Mouse (Mus musculus) layer of hippocampus, adult 9-11 months (tissue): ENCODE results near the gene Pde8a.

Experiments
- DNase-seq: peaks from one replicate; pipeline ENCODE4 v3.0.0; 2022

Gene Pde8a

GRCm38 (mm10) chr7:81211760-81212159, 1.6 kb upstream of the Pde8a start:
- no peak for DNase-seq

- DNase-seq = no peak
These were observed 1.1 kb upstream of the Pde8a start for GRCm38 (mm10) chr7:81212261-81212681.

DNA sequence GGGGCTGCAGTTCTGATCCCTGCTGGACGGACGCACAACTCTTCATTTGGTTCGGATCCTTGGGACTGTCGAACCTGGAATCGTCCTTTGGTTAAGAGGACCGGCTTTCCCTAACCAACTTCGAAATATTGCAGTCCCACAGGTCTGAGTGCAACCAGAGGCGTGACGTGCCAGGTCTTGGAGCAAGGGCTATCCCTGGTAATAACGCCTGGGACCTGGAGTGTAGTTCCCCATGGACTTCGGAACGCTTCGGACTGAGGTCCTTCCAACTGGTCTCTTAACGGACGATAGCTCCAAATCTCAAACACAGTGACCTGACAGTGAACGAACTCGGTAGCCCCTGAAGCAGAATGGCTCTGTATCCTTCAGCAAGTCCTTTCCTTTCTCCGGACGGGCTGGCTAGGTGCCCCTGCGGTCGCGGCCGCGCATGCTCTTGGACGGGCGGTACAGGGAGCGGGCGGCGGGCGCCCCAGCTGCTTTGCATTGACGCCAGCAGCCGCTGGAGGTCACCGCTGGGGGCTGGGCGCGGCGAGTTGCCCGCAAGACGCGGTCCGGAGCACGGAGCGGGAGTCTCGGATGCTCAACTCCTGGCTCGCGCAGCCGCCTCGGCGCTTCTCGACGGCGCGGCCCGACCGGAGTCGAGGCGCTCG, 574 bp upstream of the Pde8a start:
- peak; percentile 85 for DNase-seq

- DNase-seq = no peak
These were observed 934 bp downstream of the Pde8a start for GRCm38 (mm10) chr7:81214153-81214907.

DNA sequence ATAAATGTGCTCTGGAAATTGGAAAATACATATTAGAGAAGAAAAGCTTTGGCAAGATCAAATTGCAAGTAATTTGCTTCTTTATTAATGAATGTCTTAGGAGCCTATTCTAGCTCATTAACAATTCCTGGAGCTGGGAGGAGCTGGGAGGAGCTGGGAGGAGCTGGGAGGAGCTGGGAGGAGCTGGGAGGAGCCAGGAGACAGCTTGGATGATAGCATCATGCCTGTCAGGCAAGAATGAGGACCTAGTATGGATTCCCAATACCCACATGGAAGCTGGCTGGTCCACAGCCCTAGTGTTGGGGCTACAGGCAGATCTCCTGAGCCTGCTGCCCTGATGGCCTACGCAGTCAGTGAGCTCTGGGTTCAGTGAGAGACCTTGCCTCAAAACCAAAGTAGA, 2.6 kb downstream of the Pde8a start:
- no peak for DNase-seq

DNA sequence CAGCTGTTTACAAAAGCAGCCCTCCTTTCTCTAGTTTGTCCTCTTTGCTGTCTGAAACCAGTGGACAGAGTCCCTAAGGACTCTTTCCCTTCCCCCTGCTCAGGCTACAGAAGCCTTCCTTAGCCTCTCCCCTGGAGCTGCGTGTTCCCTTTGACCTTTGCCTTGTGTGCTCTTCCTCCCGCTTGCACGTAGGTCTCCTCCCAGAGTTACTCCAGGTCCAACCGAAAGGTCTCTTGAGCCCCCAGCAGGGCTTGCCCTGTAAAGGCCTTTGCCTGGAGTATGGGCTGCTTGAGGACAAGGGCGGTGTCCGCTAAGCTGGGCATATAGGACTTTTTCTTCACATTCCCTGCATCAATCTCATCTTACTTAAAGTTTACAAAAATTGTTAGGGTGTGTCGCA, 5.9 kb downstream of the Pde8a start:
- no peak for DNase-seq

DNA sequence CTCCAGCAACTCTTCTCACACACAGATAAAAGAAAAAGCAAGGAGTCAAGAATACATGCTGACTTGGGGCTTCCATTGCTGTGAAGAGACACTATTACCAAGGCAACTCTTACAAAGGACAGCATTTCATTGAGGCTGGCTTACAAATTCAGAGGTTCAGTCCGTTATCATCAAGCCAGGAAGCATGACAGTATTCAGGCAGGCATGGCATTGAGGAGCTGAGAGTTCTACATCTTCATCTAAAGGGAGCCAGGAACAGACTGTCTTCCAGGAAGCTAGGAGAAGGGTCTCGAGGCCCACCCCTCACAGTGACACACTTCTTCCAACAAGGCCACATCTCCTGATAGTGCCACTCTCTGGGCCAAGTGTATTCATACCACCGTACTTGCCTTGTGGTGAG, 7.0 kb downstream of the Pde8a start:
- DNase-seq = no peak

DNA sequence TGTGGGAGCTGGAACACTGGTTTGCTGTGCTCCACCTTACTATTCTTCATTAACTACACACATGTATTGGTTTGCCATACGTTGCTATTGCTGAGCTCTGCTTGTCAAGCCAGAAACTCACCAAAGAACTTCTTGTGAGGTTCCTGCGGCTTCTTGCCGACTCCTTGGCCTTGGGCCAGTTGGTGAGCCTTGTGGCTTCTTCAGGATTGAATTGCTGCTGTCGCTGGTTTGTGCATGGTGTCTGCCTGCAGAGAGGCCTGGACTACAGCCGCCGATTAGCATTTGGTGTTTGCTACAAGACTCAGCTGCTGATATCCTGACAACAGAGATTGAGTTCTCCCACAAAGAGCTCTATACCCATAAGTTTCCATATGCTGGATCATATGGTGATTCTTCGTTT, 10.9 kb downstream of the Pde8a start:
- no peak for DNase-seq

DNA sequence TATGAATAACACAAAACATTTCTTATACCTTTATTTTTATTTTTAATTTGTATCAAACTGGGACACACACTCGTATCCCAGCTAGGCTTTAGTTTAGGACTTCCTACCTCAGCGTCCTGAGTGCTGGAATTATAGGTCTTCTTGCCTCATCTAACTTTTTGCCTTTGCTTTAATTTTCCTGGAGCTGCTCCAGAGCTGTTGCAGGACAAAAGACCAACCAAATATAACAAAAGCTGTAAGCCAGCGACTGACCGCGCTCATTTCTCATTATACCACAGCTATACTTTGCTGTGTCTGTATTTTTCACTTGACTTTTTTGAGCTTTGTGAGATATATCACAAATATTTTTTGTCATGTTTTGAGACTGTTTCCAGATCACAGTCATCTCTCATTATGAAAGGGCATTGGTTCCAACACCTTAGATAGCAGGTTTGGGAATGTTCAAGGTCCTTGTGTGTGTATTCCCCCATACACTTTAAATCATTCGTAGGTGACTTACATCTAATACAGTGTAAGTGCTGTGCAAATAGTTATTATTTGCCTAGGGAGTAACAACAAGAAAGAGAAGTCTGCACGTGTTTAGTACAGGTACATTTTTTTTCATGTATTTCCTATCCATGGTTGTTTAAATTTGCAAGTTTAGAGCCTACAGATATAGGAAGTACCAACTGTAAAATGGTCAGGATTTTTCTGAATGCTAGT, 16.8 kb downstream of the Pde8a start:
- DNase-seq = no peak

DNA sequence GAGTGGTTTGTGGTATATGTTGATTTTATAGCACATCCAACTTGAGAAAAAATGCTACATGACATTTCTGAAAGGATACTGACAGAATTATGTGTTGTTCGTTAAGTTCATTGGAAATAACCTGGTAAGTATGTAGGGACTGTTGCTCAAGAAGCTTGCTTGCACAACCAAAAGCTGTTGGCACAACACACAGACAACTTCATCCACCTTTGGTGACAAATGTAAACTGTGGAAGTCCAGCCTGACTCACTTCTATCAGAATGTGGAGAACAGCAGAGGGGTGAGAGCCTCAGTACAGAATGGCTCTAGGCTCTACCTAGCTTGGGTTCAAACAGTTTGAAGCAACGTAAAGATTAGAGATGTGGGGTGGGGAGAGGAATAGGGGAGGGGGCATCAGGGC, 19.3 kb downstream of the Pde8a start:
- DNase-seq = no peak

DNA sequence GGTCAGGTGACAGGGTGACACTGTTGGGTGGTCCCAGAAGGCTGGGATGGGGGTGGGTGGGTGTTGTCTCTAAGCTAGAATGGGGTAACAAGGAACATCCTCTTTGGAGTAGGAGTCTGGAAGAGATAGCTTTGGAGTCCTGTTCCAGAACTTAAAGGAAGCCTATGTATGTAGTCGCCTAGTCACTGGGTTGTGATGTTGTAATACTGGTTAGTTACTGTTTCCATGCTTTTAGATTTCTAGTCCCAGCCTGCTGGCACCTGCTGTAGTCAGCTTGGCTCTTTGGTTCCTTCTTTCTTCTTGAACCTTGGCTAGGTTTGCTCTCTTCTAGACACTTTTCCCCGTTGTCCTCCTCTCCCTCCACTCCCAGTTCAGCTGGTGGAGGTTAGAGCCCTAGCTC, 21.7 kb downstream of the Pde8a start:
- no peak for DNase-seq

- no peak for DNase-seq
These were observed 22.3 kb downstream of the Pde8a start for GRCm38 (mm10) chr7:81235600-81236223.

GRCm38 (mm10) chr7:81243361-81243760, 30.0 kb downstream of the Pde8a start:
- no peak for DNase-seq

GRCm38 (mm10) chr7:81249854-81250279, 36.5 kb downstream of the Pde8a start:
- DNase-seq = no peak

- DNase-seq = no peak
These were observed 37.2 kb downstream of the Pde8a start for GRCm38 (mm10) chr7:81250601-81251000.

- DNase-seq = no peak
These were observed 38.1 kb downstream of the Pde8a start for GRCm38 (mm10) chr7:81251521-81251920.

DNA sequence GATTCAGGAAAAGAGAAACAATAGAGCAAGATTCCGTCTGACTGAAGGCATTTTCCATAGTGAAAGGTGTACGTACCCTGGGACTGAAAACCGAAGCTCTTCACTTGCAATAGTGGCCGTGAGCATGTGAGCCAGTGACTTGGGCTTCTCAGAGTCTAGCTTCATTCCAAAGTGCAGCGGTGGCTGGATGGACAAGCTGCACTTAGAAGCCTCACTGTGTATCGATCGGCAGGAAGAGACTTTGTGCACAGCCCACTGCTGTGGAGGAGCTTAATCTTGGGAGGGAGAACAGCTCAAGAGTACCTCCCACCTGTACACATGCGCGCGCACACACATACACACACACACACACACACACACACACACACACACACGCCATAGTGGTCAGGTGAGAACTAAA, 39.9 kb downstream of the Pde8a start:
- DNase-seq = no peak

- DNase-seq = no peak
These were observed 41.2 kb downstream of the Pde8a start for GRCm38 (mm10) chr7:81254579-81254978.

DNA sequence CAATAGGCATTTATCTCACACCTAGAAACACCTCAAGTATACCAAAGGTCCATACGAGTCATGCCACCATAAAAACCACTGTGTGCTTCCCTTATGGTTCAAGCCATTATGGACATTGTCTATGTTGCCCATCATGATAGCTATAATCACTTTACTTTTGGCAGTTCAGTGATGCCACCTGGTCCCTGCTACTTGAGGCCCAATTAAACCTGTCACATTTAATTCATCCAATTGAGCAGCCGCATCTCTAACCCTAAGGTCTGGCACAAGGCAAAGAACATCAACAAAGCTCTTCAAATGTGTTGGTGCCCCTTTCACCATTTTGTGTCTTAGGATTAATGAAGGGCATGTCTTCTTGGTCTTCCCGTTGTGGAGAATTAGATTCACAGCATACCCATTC, 42.1 kb downstream of the Pde8a start:
- DNase-seq = no peak

GRCm38 (mm10) chr7:81256773-81257172, 43.4 kb downstream of the Pde8a start:
- no peak for DNase-seq

GRCm38 (mm10) chr7:81261548-81261947, 48.2 kb downstream of the Pde8a start:
- peak; percentile 9 for DNase-seq

- DNase-seq = no peak
These were observed 59.5 kb downstream of the Pde8a start for GRCm38 (mm10) chr7:81272908-81273307.

- DNase-seq = no peak
These were observed 65.6 kb downstream of the Pde8a start for GRCm38 (mm10) chr7:81278966-81279365.

DNA sequence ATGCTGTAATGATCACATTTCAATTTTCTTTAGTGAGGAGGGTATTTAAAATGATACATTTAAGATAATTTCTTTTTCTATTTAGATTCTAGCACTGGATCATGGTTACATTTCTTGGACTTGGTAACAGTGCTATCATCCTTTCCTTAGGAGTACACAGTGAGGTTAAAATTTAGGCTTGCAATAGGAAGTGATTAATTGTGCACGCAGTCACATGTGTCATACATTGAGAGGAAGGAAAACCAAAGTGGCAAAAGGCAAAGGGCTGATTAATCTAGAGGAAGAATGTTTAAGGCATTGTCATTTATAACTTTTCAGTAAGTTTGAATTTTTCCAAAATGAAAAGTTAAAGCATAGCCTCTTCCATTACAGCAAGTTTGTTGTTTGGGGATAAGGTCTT, 67.8 kb downstream of the Pde8a start:
- DNase-seq = no peak
